Mouse (Mus musculus) neural tube, embryonic 14.5 days (tissue): ENCODE measurements at regions not wholly inside any gene's neighbourhood (a gene's known extent, or its start where the extent isn't known, plus 50 kb on each side); places are given as distances from the start of the nearest gene placed in this dataset.
A peak's percentile ranks its signal among the peaks of the same experiment; 100 is the strongest.

Experiments used
- ATAC-seq: fragments of 200-750 bp; cut with Nextera tagmentation; 2 replicates; pipeline ENCODE4 v1.8.0; 2017; ENCODE audit warnings: low read depth, mild to moderate bottlenecking, moderate TSS enrichment, moderate library complexity
- H3K27ac ChIP-seq: fragments of 300-500 bp; sonication (generic); 2 replicates; pipeline ENCODE4 v1.5.1; 2014; ENCODE audit warnings: low read depth, mild to moderate bottlenecking, control low read depth, low read length, moderate library complexity, mixed read lengths
- H3K27me3 ChIP-seq: fragments of 300-500 bp; sonication (generic); 2 replicates; pipeline ENCODE4 v1.6.1; 2014; ENCODE audit warnings: low read length; ENCODE audit not compliant: control insufficient read depth, insufficient read depth
- H3K36me3 ChIP-seq: fragments of 300-500 bp; sonication (generic); 2 replicates; pipeline ENCODE4 v1.6.1; 2014; ENCODE audit warnings: low read length, mixed read lengths; ENCODE audit not compliant: control insufficient read depth, insufficient read depth
- H3K4me1 ChIP-seq: fragments of 300-500 bp; sonication (generic); 2 replicates; pipeline ENCODE4 v1.6.1; 2014; ENCODE audit warnings: low read length; ENCODE audit not compliant: control insufficient read depth, insufficient read depth
- H3K4me2 ChIP-seq: fragments of 300-500 bp; sonication (generic); 2 replicates; pipeline ENCODE4 v1.6.1; 2014; ENCODE audit warnings: mild to moderate bottlenecking, low read depth, low read length, control low read depth
- H3K4me3 ChIP-seq: fragments of 300-500 bp; sonication (generic); 2 replicates; pipeline ENCODE4 v1.5.1; 2014; ENCODE audit warnings: low read depth, low read length, control low read depth, mixed read lengths
- H3K9ac ChIP-seq: fragments of 300-500 bp; sonication (generic); replicated peaks from 2 replicates; pipeline ENCODE4 v1.6.1; 2014; ENCODE audit warnings: low read depth, mild to moderate bottlenecking, control low read depth, low read length, mixed read lengths
- H3K9me3 ChIP-seq: fragments of 300-500 bp; sonication (generic); 2 replicates; pipeline ENCODE4 v1.6.1; 2016; ENCODE audit warnings: low read length; ENCODE audit not compliant: control insufficient read depth
- WGBS: fragments of 180-500 bp; shearing (Covaris S2); extraction: QIAGEN DNeasy Blood & Tissue Kit; methylation state at CpG from one replicate; pipeline ENCODE4 v1.1.7; 2014; 5-methylcytosine and 5-hydroxymethylcytosine counted together

GRCm38 (mm10) chr2:149666412-149666811 is 162.6 kb upstream of the Syndig1 start:
- WGBS, result 56% methylated on average over 3 of the region's 3 CpGs
- no peak overlapping the region for H3K9ac ChIP-seq
- no peak overlapping the region for H3K4me3 ChIP-seq
- no peaks in the 10 kb centered on the region for H3K36me3 ChIP-seq
- no peak overlapping the region for H3K4me2 ChIP-seq
- H3K27me3 ChIP-seq, result no peaks in the 10 kb centered on the region
- H3K4me1 ChIP-seq, result no peaks in the 10 kb centered on the region
- no peaks in the 10 kb centered on the region for H3K9me3 ChIP-seq
- no peak for ATAC-seq
- H3K27ac ChIP-seq, result no peak overlapping the region

GRCm38 (mm10) chr2:149671870-149672269 is 157.1 kb upstream of the Syndig1 start:
- Histone ChIP-seq H3K4me3 (no peak overlapping the region), H3K27me3 (no peaks in the 10 kb centered on the region), H3K4me2 (no peak overlapping the region), H3K9me3 (no peaks in the 10 kb centered on the region), H3K9ac (no peak overlapping the region), H3K4me1 (no peaks in the 10 kb centered on the region), H3K27ac (no peak overlapping the region), H3K36me3 (no peaks in the 10 kb centered on the region)
- 27% methylated on average over 1 of the region's 1 CpGs for WGBS
- peak; percentile 73; the same call in 1 of the 2 replicates for ATAC-seq

- Histone ChIP-seq H3K27ac (no peak overlapping the region), H3K27me3 (no peaks in the 10 kb centered on the region), H3K4me1 (no peaks in the 10 kb centered on the region), H3K4me3 (no peak overlapping the region), H3K36me3 (no peaks in the 10 kb centered on the region), H3K9me3 (no peaks in the 10 kb centered on the region), H3K4me2 (no peak overlapping the region), H3K9ac (no peak overlapping the region)
- ATAC-seq, result peak; percentile 58; the same call in 1 of the 2 replicates
- 51% methylated on average over 2 of the region's 2 CpGs for WGBS
Observed at GRCm38 (mm10) chr2:149679822-149680459, 149.1 kb upstream of the Syndig1 start.

- Histone ChIP-seq H3K9ac (no peak overlapping the region), H3K27me3 (no peaks in the 10 kb centered on the region), H3K27ac (no peak overlapping the region), H3K36me3 (no peaks in the 10 kb centered on the region), H3K4me3 (no peak overlapping the region), H3K4me1 (no peaks in the 10 kb centered on the region), H3K4me2 (no peak overlapping the region), H3K9me3 (no peaks in the 10 kb centered on the region)
- WGBS, result 85% methylated on average over 3 of the region's 3 CpGs
- no peak for ATAC-seq
Observed at GRCm38 (mm10) chr2:149722342-149722741, 106.7 kb upstream of the Syndig1 start.

- WGBS, result 29% methylated on average over 7 of the region's 7 CpGs
- Histone ChIP-seq H3K4me3 (no peak overlapping the region), H3K4me1 (no peaks in the 10 kb centered on the region), H3K27me3 (no peaks in the 10 kb centered on the region), H3K9ac (no peak overlapping the region), H3K36me3 (no peaks in the 10 kb centered on the region), H3K27ac (no peak overlapping the region), H3K9me3 (no peaks in the 10 kb centered on the region), H3K4me2 (no peak overlapping the region)
- ATAC-seq, result peak; percentile 60; the same call in 1 of the 2 replicates
Observed at GRCm38 (mm10) chr2:149724279-149724678, 104.7 kb upstream of the Syndig1 start.

- Histone ChIP-seq H3K9ac (no peak overlapping the region), H3K4me2 (no peak overlapping the region), H3K27ac (no peak overlapping the region), H3K36me3 (no peaks in the 10 kb centered on the region), H3K4me3 (no peak overlapping the region), H3K9me3 (no peaks in the 10 kb centered on the region), H3K4me1 (no peaks in the 10 kb centered on the region), H3K27me3 (no peaks in the 10 kb centered on the region)
- WGBS, result 88% methylated on average over 3 of the region's 3 CpGs
- ATAC-seq, result no peak
Observed at GRCm38 (mm10) chr2:149725932-149726331, 103.1 kb upstream of the Syndig1 start.

- ATAC-seq, result peak; percentile 58; the same call in 1 of the 2 replicates
- no peaks in the 10 kb centered on the region for H3K27me3 ChIP-seq
- WGBS, result 27% methylated on average over 2 of the region's 2 CpGs
- no peak overlapping the region for H3K27ac ChIP-seq
- H3K4me3 ChIP-seq, result no peak overlapping the region
- no peaks in the 10 kb centered on the region for H3K36me3 ChIP-seq
- no peaks in the 10 kb centered on the region for H3K9me3 ChIP-seq
- H3K9ac ChIP-seq, result no peak overlapping the region
- H3K4me2 ChIP-seq, result no peak overlapping the region
- H3K4me1 ChIP-seq, result no peaks in the 10 kb centered on the region
Observed at GRCm38 (mm10) chr2:149737837-149738236, 91.2 kb upstream of the Syndig1 start.

- Histone ChIP-seq H3K4me2 (no peak overlapping the region), H3K4me1 (no peaks in the 10 kb centered on the region), H3K27ac (no peak overlapping the region), H3K27me3 (no peaks in the 10 kb centered on the region), H3K4me3 (no peak overlapping the region), H3K36me3 (no peaks in the 10 kb centered on the region), H3K9me3 (no peaks in the 10 kb centered on the region), H3K9ac (no peak overlapping the region)
- WGBS, result 79% methylated on average over 2 of the region's 2 CpGs
- peak; percentile 70; the same call in 1 of the 2 replicates for ATAC-seq
Observed at GRCm38 (mm10) chr2:149739886-149740285, 89.1 kb upstream of the Syndig1 start.

GRCm38 (mm10) chr2:149742661-149743060 is 86.3 kb upstream of the Syndig1 start:
- Histone ChIP-seq H3K27me3 (no peaks in the 10 kb centered on the region), H3K4me1 (no peaks in the 10 kb centered on the region), H3K4me2 (no peak overlapping the region), H3K4me3 (no peak overlapping the region), H3K36me3 (no peaks in the 10 kb centered on the region), H3K9me3 (no peaks in the 10 kb centered on the region), H3K9ac (no peak overlapping the region), H3K27ac (no peak overlapping the region)
- 84% methylated on average over 2 of the region's 2 CpGs for WGBS
- no peak for ATAC-seq
